Mouse (Mus musculus) granulocyte monocyte progenitor cell, adult 5-6 weeks (primary cell): ENCODE data around the gene Uggt1. TPM values are rescaled to one million over a fixed set of nuclear protein-coding genes. Genes with fewer than 3 reads are reported as not detected.

Experiments
- total RNA-seq, 2 experiments: library from RNA; stranded (forward) in 1 of 2; stranded (reverse) in 1 of 2; fragments of 200-712, 200-1000 nt in 1 of 2; fragments of >200 nt in 1 of 2; fragmentation: Nextera tagmentation in 1 of 2; gene quantifications; 2 replicates each; pipeline ENCODE4 v1.2.3; 2014 to 2017

Gene Uggt1
- total RNA-seq, 2 experiments from 2014 or later: 63.8 to 155 TPM

Other genes starting within 250 kb of the Uggt1 start
- gene Hs6st1, start 176.3 kb downstream of the Uggt1 start, total RNA-seq (2014; fragmentation: Nextera tagmentation): 10.3 and 11.5 TPM in 2 replicates
- gene Hs6st1, start 176.3 kb downstream of the Uggt1 start, total RNA-seq (2017): 6.5 and 8.9 TPM in 2 replicates
- 9.8 and 13.1 TPM in 2 replicates for gene Neurl3, start 30.0 kb upstream of the Uggt1 start, total RNA-seq (2014; fragmentation: Nextera tagmentation)
- gene Neurl3, start 30.0 kb upstream of the Uggt1 start, total RNA-seq (2017): 14.4 and 17.5 TPM in 2 replicates
- gene Arid5a, start 63.0 kb upstream of the Uggt1 start, total RNA-seq (2014; fragmentation: Nextera tagmentation): 36.0 and 42.2 TPM in 2 replicates
- 33.7 and 33.9 TPM in 2 replicates for gene Arid5a, start 63.0 kb upstream of the Uggt1 start, total RNA-seq (2017)
- 37.2 and 57.8 TPM in 2 replicates for gene Kansl3, start 124.5 kb upstream of the Uggt1 start, total RNA-seq (2014; fragmentation: Nextera tagmentation)
- gene Kansl3, start 124.5 kb upstream of the Uggt1 start, total RNA-seq (2017): 36.9 and 40.2 TPM in 2 replicates
- not detected in 2 replicates for gene Fer1l5, start 127.6 kb upstream of the Uggt1 start, total RNA-seq (2014; fragmentation: Nextera tagmentation)
- 0.77 TPM in 1 of 2 replicates, not detected in the other for gene Fer1l5, start 127.6 kb upstream of the Uggt1 start, total RNA-seq (2017)
- 21.0 and 25.0 TPM in 2 replicates for gene Lman2l, start 200.6 kb upstream of the Uggt1 start, total RNA-seq (2014; fragmentation: Nextera tagmentation)
- gene Lman2l, start 200.6 kb upstream of the Uggt1 start, total RNA-seq (2017): 5.9 and 6.3 TPM in 2 replicates
- gene Cnnm4, start 226.9 kb upstream of the Uggt1 start, total RNA-seq (2014; fragmentation: Nextera tagmentation): 7.6 and 14.1 TPM in 2 replicates
- gene Cnnm4, start 226.9 kb upstream of the Uggt1 start, total RNA-seq (2017): 4.4 and 6.1 TPM in 2 replicates